Mouse (Mus musculus) heart, embryonic 10.5 days (tissue): ENCODE results near the gene Gm21477. TPM values are rescaled to one million over a fixed set of nuclear protein-coding genes. Genes with fewer than 3 reads are reported as not detected.
"Not testable (repeated sequence)": the region's sequence is repeated elsewhere in the genome, so short reads cannot be mapped to it uniquely, and the experiment has no call there.

Experiments
- DNase-seq: peaks from one replicate; pipeline ENCODE4 v3.0.0-alpha.2; 2017; ENCODE audit warnings: low spot score
- H3K27ac ChIP-seq: fragments of 300-500 bp; sonication (generic); 2 replicates; pipeline ENCODE4 v1.5.1; 2016; ENCODE audit warnings: mild to moderate bottlenecking
- H3K27me3 ChIP-seq: fragments of 300-500 bp; sonication (generic); 2 replicates; pipeline ENCODE4 v1.6.1; 2016; ENCODE audit warnings: mild to moderate bottlenecking; ENCODE audit not compliant: poor library complexity, insufficient read depth, severe bottlenecking
- H3K36me3 ChIP-seq: fragments of 300-500 bp; sonication (generic); 2 replicates; pipeline ENCODE4 v1.6.1; 2016; ENCODE audit warnings: mild to moderate bottlenecking, moderate library complexity
- H3K4me1 ChIP-seq: fragments of 300-500 bp; sonication (generic); 2 replicates; pipeline ENCODE4 v1.6.1; 2016; ENCODE audit warnings: mild to moderate bottlenecking
- H3K4me3 ChIP-seq: fragments of 300-500 bp; sonication (generic); 2 replicates; pipeline ENCODE4 v1.5.1; 2016; ENCODE audit warnings: mild to moderate bottlenecking, moderate library complexity
- H3K9me3 ChIP-seq: fragments of 300-500 bp; sonication (generic); 2 replicates; pipeline ENCODE4 v1.6.1; 2016; ENCODE audit warnings: mild to moderate bottlenecking, moderate library complexity
- WGBS: fragments of 180-500 bp; shearing (Covaris S2); methylation state at CpG from one replicate; pipeline ENCODE4 v1.1.7; 2016; 5-methylcytosine and 5-hydroxymethylcytosine counted together
- polyA plus RNA-seq: library from polyadenylated mRNA; unstranded; fragments of >200 nt; fragmentation: Nextera tagmentation; extraction: Ambion mirVana; gene quantifications from 2 replicates; pipeline ENCODE4 v1.2.1, GENCODE M21; 2016

Gene Gm21477
- not detected in 2 replicates for polyA plus RNA-seq

DNA sequence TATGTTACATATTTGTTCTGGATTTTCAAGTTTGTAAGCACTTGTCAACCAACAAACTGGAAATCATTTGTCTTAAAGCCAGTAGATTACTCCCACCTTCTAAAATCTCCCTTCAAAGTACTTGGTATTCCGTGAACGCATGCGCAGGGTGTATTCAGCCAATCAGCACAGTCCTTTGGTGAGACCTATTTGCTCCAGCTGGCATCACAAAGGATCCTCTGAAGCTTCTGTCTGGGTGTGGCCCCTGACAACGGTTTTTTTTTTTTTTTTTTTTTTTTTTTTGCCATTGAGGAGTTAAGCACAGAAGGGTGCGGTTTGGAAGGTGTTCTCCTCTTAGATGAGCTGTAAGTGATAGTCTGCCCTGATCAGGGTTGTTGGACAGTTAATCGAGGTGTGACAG, at the start of gene Gm21477:
TSS of gene Gm21477 (plus strand) at position 301 of the 400 bp plus-strand sequence.
- H3K9me3 ChIP-seq, DNase-seq, H3K4me3 ChIP-seq, H3K27me3 ChIP-seq, H3K36me3 ChIP-seq, H3K4me1 ChIP-seq, H3K27ac ChIP-seq: not testable (repeated sequence)
- no CpG with 5 or more reads among the region's 6 CpGs for WGBS
